Mouse (Mus musculus) adrenal gland, postnatal 25 days (tissue): Measurements from ENCODE around the gene Calhm4. TPM values are rescaled to one million over a fixed set of nuclear protein-coding genes. Genes with fewer than 3 reads are reported as not detected.

Source experiments
- total RNA-seq: library from RNA; stranded (reverse); gene quantifications from 2 replicates; pipeline ENCODE4 v1.2.3, GENCODE M21; 2021

The Calhm4 gene
- total RNA-seq, 1 experiment from 2014 or later: not detected

Other genes with a start within 250 kb of the Calhm4 start
- not detected in 2 replicates for gene Sult3a1, start 186.6 kb downstream of the Calhm4 start, total RNA-seq
- gene Rsph4a, start 139.2 kb downstream of the Calhm4 start, total RNA-seq: 0.71 and 0.73 TPM in 2 replicates
- gene Zup1, start 93.0 kb downstream of the Calhm4 start, total RNA-seq: 12.3 and 20.2 TPM in 2 replicates
- 88.3 and 95.6 TPM in 2 replicates for gene Rwdd1, start 24.7 kb downstream of the Calhm4 start, total RNA-seq
- gene Trappc3l, start 6.7 kb downstream of the Calhm4 start, total RNA-seq: not detected in 2 replicates
- 0.15 TPM in 1 of 2 replicates, not detected in the other for gene Calhm5, start 52.2 kb upstream of the Calhm4 start, total RNA-seq
- gene Calhm6, start 83.7 kb upstream of the Calhm4 start, total RNA-seq: 1.2 and 1.3 TPM in 2 replicates
- gene Dse, start 163.4 kb upstream of the Calhm4 start, total RNA-seq: 16.1 and 24.5 TPM in 2 replicates
- gene Tspyl1, start 237.9 kb upstream of the Calhm4 start, total RNA-seq: 59.9 and 66.6 TPM in 2 replicates